Mouse (Mus musculus) E14TG2a.4 (cell line): Measurements from ENCODE around the gene Ubiad1.

Experiments used
- CTCF ChIP-seq: conservative IDR thresholded peaks from 2 replicates; pipeline ENCODE4 v1.5.1; 2014; ENCODE audit warnings: low read length
- NANOG ChIP-seq: IDR thresholded peaks from 2 replicates; pipeline ENCODE4 v1.6.1; 2014; ENCODE audit warnings: borderline replicate concordance, low read length, mixed read lengths

GRCm38 (mm10) chr4:148490502-148490901 is 45.9 kb upstream of the Ubiad1 start:
- TF ChIP-seq CTCF, result no peak
- no peak for TF ChIP-seq NANOG
